10 mouse cellular contexts compared by ENCODE assay signal in genomic region chr7:108954185-108954584, GRCm38 (mm10). TPM values are rescaled to one million over a fixed set of nuclear protein-coding genes. Genes with fewer than 3 reads are reported as not detected.
DNase-seq lines count a peak whose midpoint lies in the region; ATAC-seq and TF ChIP-seq lines count a peak whose summit lies in the region.
"Had no signal": no experiment of that assay in that cellular context is flagged by ENCODE, and none has a peak within 500 bp of the region (broad histone marks: within the 10 kb centered on the region; RNA-seq: fewer than 3 reads in every experiment).

No protein-coding gene starts in this region.

- no peak overlapping the region for H3K9ac ChIP-seq in intestine, postnatal 0 days (ENCODE audit: low read depth, low read length)
- H3K9ac ChIP-seq in intestine, embryonic 16.5 days (ENCODE audit: low read depth, low read length): no peak overlapping the region
- H3K9ac ChIP-seq: embryonic facial prominence, embryonic 15.5 days had no signal

- H3K27me3 ChIP-seq in intestine, postnatal 0 days (replicated peaks; ENCODE audit: control insufficient read depth, insufficient read depth, low read length): peaks cover 32% of the 10 kb centered on the region
- peaks cover 21% of the 10 kb centered on the region for H3K27me3 ChIP-seq in intestine, embryonic 16.5 days (replicated peaks; ENCODE audit: control insufficient read depth, insufficient read depth, low read length)
- H3K27me3 ChIP-seq in embryonic facial prominence, embryonic 10.5 days (replicated peaks; ENCODE audit: low read depth, poor library complexity, severe bottlenecking): peaks cover 45% of the 10 kb centered on the region

- no peaks in the 10 kb centered on the region for H3K4me1 ChIP-seq in intestine, postnatal 0 days (replicated peaks; ENCODE audit: control insufficient read depth, insufficient read depth, low read length)
- H3K4me1 ChIP-seq in intestine, embryonic 16.5 days (ENCODE audit: control insufficient read depth, insufficient read depth, low read length): peaks cover 11% of the 10 kb centered on the region
- H3K4me1 ChIP-seq in embryonic facial prominence, embryonic 10.5 days: peaks cover 23% of the 10 kb centered on the region

- ATAC-seq in intestine, postnatal 0 days: no peak
- ATAC-seq in intestine, embryonic 16.5 days: no peak

- 54% methylated on average over 4 of the region's 4 CpGs for WGBS in intestine, postnatal 0 days
- 56% methylated on average over 4 of the region's 4 CpGs for WGBS in intestine, embryonic 16.5 days
- WGBS in embryonic facial prominence, embryonic 10.5 days: 58% methylated on average over 4 of the region's 4 CpGs

- no peak overlapping the region for H3K4me3 ChIP-seq in intestine, postnatal 0 days (ENCODE audit: low read depth, low read length)
- H3K4me3 ChIP-seq in intestine, embryonic 16.5 days (ENCODE audit: low read length): no peak overlapping the region
- no peak overlapping the region for H3K4me3 ChIP-seq in embryonic facial prominence, embryonic 10.5 days
- H3K4me3 ChIP-seq: embryonic facial prominence, embryonic 15.5 days had no signal

- TF ChIP-seq CTCF in intestine, postnatal 0 days (IDR thresholded peaks at IDR 0.05; ENCODE audit: low read depth): peak; percentile 63

- no peaks in the 10 kb centered on the region for H3K36me3 ChIP-seq in intestine, postnatal 0 days (ENCODE audit: control insufficient read depth, insufficient read depth)
- H3K36me3 ChIP-seq in intestine, embryonic 16.5 days (ENCODE audit: control insufficient read depth, insufficient read depth, low read length): no peaks in the 10 kb centered on the region
- H3K36me3 ChIP-seq in embryonic facial prominence, embryonic 10.5 days (replicated peaks): no peaks in the 10 kb centered on the region
- H3K36me3 ChIP-seq: embryonic facial prominence, embryonic 15.5 days had no signal

- DNase-seq in CD4-positive helper T cell, adult 2 months (ENCODE audit: low read depth, low spot score): peak; percentile 53
- DNase-seq in Muller cell, postnatal 12 days (ENCODE audit: inconsistent ontology term): peak; percentile 43
- peak; percentile 60 for DNase-seq in embryonic facial prominence, embryonic 10.5 days (ENCODE audit: low spot score)
- peak; percentile 69 for DNase-seq in retina, embryonic 14.5 days (ENCODE audit: low spot score)
- no peak for DNase-seq in layer of hippocampus, postnatal 36 days
- DNase-seq in heart, postnatal 25 days (ENCODE audit: low spot score): no peak

- no peak overlapping the region for H3K4me2 ChIP-seq in intestine, postnatal 0 days (replicated peaks; ENCODE audit: low read depth)
- no peak overlapping the region for H3K4me2 ChIP-seq in intestine, embryonic 16.5 days (ENCODE audit: low read depth, low read length)
- H3K4me2 ChIP-seq: embryonic facial prominence, embryonic 15.5 days had no signal

- intact Hi-C loops in heart, postnatal 25 days (cut with DNase I): no loop called here

- no peaks in the 10 kb centered on the region for H3K9me3 ChIP-seq in intestine, postnatal 0 days (ENCODE audit: control insufficient read depth)
- H3K9me3 ChIP-seq in intestine, embryonic 16.5 days (ENCODE audit: control insufficient read depth, low read length): no peaks in the 10 kb centered on the region
- no peaks in the 10 kb centered on the region for H3K9me3 ChIP-seq in embryonic facial prominence, embryonic 10.5 days
- H3K9me3 ChIP-seq: embryonic facial prominence, embryonic 15.5 days had no signal

- H3K27ac ChIP-seq in intestine, postnatal 0 days (ENCODE audit: low read depth, low read length): no peak overlapping the region
- no peak overlapping the region for H3K27ac ChIP-seq in intestine, embryonic 16.5 days (ENCODE audit: low read length)
- no peak overlapping the region for H3K27ac ChIP-seq in embryonic facial prominence, embryonic 10.5 days (replicated peaks)
- H3K27ac ChIP-seq: embryonic facial prominence, embryonic 15.5 days had no signal

RNA-seq across cellular contexts. Expression of gene Tub, which starts 4.0 kb away (rescaled TPM):
- polyA plus RNA-seq in intestine, postnatal 0 days (2015; fragmentation: Nextera tagmentation; extraction: Ambion mirVana): 1.1 and 1.4 TPM in 2 replicates
- polyA plus RNA-seq in intestine, embryonic 16.5 days (2015; fragmentation: Nextera tagmentation; extraction: Ambion mirVana): 1.8 and 1.9 TPM in 2 replicates
- polyA plus RNA-seq in embryonic facial prominence, embryonic 10.5 days (2016; fragmentation: Nextera tagmentation; extraction: Ambion mirVana): 4.3 TPM in 2 replicates
- 100 to 1,000 TPM; 181 to 205 TPM for total RNA-seq in layer of hippocampus, postnatal 36 days (2021)
- total RNA-seq in heart, postnatal 25 days (2021): under 1 TPM; 0.26 to 0.36 TPM

RNA-seq across cellular contexts. Expression of gene Eif3f, which starts 20.0 kb away (rescaled TPM):
- polyA plus RNA-seq in intestine, postnatal 0 days (2015; fragmentation: Nextera tagmentation; extraction: Ambion mirVana): 57.5 and 64.5 TPM in 2 replicates
- polyA plus RNA-seq in intestine, embryonic 16.5 days (2015; fragmentation: Nextera tagmentation; extraction: Ambion mirVana): 68.2 TPM in 2 replicates
- 75.2 and 76.2 TPM in 2 replicates for polyA plus RNA-seq in embryonic facial prominence, embryonic 10.5 days (2016; fragmentation: Nextera tagmentation; extraction: Ambion mirVana)
- 10 to 100 TPM; 86.8 to 93.7 TPM for total RNA-seq in layer of hippocampus, postnatal 36 days (2021)
- 10 to 100 TPM; 79.2 to 85.2 TPM for total RNA-seq in heart, postnatal 25 days (2021)

RNA-seq across cellular contexts. Expression of gene Nlrp10, which starts 24.2 kb away (rescaled TPM):
- polyA plus RNA-seq in intestine, postnatal 0 days (2015; fragmentation: Nextera tagmentation; extraction: Ambion mirVana): 0.04 and 0.07 TPM in 2 replicates
- 0.06 TPM in 1 of 2 replicates, not detected in the other for polyA plus RNA-seq in intestine, embryonic 16.5 days (2015; fragmentation: Nextera tagmentation; extraction: Ambion mirVana)
- 0.02 and 0.04 TPM in 2 replicates for polyA plus RNA-seq in embryonic facial prominence, embryonic 10.5 days (2016; fragmentation: Nextera tagmentation; extraction: Ambion mirVana)
- total RNA-seq in layer of hippocampus, postnatal 36 days (2021): under 1 TPM; 0.32 to 0.35 TPM
- total RNA-seq in heart, postnatal 25 days (2021): 10 to 100 TPM; 21.2 to 23.1 TPM

RNA-seq across cellular contexts. Expression of gene Olfr519, which starts 60.0 kb away (rescaled TPM):
- polyA plus RNA-seq in intestine, postnatal 0 days (2015; fragmentation: Nextera tagmentation; extraction: Ambion mirVana): not detected in 2 replicates
- polyA plus RNA-seq in intestine, embryonic 16.5 days (2015; fragmentation: Nextera tagmentation; extraction: Ambion mirVana): not detected in 2 replicates
- not detected in 2 replicates for polyA plus RNA-seq in embryonic facial prominence, embryonic 10.5 days (2016; fragmentation: Nextera tagmentation; extraction: Ambion mirVana)
- not detected for total RNA-seq in layer of hippocampus, postnatal 36 days (2021)
- not detected for total RNA-seq in heart, postnatal 25 days (2021)
- total RNA-seq: left cerebral cortex, postnatal 10 days had no signal
- polyA plus RNA-seq: embryonic facial prominence, embryonic 15.5 days had no signal

Comparison
In these comparisons a context has a peak if more than half of its experiments do, and no peak if none do; other contexts are left out.
1. DNase-seq: peak in CD4-positive helper T cell, adult 2 months (single experiment), Muller cell, postnatal 12 days (single experiment), embryonic facial prominence, embryonic 10.5 days (single experiment) and retina, embryonic 14.5 days (single experiment); none in layer of hippocampus, postnatal 36 days (0 of 2) and heart, postnatal 25 days (single experiment).